Mouse (Mus musculus) kidney, adult 11 months (tissue): ENCODE data around the gene Fam20b.
"Not testable (repeated sequence)": the region's sequence is repeated elsewhere in the genome, so short reads cannot be mapped to it uniquely, and the experiment has no call there.

Experiments
- DNase-seq: peaks from one replicate; pipeline ENCODE4 v3.0.0; 2022

The Fam20b gene

DNA sequence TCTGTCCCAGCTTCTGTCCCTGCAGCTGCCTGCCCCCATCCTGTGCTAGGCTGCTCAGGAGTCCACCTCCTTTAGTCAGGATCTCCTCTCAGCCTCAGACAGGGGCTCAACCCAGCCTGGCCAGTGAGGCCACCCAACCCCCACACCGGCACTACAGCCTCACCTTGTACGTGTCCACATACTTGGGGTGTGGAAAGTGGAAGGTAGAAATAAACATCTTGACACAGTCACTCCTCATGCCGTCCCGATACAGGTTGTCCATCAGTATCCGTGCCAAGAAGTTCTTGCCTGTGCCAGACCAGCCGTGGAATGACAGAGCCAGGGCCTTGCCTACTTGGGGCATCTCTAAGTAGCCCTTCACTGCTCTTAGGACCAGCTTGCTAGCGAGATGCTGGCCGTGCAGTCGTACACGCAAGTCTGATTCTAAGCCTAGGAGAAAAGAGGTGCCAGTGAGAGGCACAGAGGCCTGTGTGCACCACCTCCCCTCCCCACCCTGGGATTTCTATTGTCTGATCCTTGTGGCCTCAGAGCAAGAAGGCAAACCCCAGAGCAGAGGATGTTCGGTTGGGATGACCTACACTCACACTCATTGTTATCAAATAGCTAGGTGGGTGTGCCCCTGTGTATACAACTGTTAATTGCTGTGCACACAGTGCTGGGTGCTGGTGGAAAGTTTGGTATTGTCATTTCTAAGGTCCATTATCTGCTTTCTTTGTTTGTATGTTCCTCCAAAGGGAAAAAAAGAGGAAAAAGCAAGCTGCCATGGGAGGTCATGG, 49.5 kb downstream of the Fam20b start:
- no peak for DNase-seq

DNA sequence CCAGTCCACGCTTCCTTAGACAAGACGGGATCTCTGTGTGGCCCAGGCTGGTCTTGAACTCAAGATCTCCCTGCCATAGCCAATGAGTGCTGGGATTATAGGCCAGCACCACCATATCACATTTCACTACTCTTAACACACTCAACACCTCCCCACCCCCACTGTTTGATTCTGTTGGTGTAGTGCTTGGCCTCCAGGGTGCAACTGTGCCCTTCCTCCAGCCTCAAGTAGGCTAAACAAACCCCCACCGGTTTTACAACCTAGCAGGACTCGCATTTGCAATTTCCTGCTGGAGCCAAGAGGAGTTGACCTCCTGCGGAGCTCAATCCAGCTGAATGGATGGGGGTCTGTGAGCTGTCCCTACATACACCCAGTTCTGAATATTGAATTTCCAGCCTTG, 50.3 kb downstream of the Fam20b start:
- peak; percentile 35 for DNase-seq

DNA sequence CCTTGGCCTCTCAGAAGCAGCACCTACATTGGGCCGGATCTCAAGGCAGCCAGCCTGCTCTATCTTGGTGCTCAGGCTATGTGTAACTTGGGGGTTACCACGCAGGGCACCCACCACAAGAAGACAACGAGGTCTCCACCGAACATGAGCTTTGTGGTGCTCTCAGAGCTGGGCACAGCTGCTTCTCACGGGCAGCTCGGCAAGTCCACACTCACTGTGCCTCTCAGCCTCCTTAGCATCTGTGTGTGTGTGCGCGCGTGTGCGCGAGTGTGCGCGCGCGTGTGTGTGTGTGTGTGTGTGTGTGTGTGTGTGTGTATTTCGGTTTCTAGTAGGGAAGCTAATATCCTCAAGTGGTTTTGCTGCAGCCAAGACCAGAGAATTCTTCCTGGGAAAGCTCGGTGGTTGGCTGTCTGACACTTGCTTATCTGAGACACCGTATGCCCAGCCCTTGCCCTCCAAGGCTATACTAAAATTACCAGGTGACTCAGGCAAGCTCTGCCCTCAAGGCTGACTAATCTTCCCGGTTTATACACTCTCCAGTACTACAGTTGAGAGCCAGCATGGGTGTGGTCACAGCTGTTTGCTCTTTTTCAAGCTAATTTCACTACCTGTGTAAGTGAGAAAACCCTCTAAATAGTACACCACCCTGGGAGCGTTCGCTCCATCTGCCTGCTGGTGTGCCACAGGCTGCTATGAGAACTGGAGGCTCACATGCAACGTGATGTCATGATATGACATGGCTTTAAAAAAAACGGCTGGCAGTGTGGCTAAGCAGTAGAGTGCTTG, 51.6 kb downstream of the Fam20b start:
- no peak for DNase-seq

DNA sequence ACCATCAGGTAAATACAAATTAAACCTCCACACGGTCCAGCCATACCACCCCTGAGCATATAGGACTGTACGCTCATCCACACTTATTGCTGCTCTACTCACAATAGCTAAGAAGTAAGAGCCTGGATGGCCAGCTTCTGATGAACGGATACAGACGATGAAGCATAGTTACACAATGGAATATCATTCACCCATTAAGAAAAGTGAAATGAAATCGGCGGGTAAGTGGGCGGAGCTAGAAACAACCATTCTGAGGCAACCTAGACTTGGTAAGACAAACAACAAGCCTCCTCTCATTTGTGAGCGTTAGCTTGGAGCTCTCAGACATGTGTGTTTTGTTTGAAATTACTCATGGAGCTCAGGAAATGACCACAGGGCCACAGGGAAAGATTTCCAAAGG, 53.1 kb downstream of the Fam20b start:
- DNase-seq, result no peak

DNA sequence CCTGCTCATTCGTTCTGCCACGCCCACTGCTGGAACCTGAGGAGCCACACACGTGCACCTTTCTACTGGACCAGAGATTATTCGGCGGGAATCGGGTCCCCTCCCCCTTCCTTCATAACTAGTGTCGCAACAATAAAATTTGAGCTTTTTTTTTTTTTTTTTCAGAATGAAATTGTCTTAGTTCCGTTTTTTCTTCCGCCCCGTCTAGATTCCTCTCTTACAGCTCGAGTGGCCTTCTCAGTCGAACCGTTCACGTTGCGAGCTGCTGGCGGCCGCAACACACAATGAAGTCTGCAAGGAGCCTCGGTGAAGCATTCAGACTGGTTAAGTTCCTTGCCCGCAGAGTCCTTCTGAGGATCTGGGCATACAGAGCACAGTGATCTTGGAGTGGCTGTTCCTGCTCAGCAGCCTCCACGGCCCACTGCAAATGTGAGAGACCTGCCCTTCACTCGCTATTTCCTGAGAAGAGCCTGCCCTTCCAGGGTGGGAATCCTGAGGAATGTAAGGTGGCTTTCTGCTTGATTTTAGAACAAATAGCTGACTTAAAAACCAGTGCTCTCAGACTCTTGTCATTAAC, 58.1 kb downstream of the Fam20b start:
- DNase-seq, result not testable (repeated sequence)

DNA sequence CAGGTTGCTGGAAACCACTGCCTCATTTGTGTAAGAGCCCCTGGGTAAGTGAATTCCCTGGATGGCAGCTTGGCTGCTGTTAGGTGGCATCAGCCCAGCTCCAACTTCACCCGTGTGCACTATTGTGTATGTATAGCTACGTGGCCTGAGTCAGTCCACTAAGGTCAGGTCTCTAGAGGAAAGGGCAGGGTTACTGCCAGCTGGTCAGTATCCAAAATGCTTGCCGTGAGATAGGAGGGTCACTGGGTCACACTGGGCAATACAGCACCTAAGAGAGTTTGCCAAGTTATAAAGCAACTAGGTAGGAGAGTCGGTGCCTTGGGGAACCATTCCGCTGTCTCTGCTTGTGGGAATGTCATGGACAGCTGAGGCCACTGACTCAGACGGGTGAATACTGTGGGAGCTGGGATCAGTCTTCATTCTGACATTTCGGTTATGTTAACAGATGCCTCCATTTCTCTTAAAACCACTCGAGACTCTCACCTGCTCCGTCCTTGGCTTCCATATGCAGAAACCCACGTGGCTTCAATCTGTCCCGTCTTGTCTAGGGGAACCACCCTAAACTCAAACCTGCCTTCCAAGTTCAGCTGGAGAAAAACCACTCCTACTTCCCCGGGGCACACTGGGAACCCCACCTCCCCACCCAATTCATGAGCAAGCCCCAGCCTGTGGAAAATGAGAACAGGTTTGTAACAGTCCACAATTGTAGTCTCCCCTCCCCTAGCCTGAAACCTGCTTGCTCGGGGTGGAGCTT, 58.8 kb downstream of the Fam20b start:
- no peak for DNase-seq

DNA sequence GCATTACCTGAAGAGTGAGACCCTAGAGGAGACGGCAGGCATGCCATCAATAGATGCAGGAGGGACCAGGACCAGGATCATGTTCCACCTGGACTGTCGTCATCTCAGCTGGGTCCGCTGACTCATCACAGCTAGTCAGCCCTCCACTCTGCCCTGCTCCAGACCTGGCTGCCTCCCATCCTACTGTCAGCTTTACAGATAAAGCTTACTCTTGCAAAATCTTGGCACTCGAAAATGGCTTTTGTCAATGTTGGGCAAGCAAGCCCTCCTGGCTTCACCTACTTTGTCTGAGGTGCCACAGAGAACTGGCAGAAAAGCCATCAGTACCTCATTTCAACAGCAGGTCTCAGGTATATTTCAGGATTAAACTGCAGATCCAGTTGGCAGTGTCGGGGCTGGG, 60.2 kb downstream of the Fam20b start:
- DNase-seq, result no peak

DNA sequence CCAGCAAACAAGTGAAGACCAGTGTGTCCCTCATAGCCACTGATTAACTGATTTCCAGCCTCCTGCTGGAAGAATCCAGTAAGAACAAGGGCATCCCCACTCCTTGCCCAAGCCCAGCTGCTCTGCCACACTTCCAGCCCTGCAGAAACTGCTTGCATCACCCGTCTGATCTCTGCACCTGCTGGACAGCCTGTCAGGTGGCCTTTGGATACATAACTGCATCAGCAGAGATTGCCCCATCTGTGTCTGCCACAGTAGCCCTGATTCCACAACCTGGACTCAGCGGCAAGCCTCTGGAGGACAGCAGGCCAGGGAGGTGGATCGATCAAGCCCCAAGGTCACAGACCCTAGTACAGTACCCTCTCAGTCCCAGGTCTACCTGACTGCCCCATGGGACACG, 61.4 kb downstream of the Fam20b start:
- no peak for DNase-seq

DNA sequence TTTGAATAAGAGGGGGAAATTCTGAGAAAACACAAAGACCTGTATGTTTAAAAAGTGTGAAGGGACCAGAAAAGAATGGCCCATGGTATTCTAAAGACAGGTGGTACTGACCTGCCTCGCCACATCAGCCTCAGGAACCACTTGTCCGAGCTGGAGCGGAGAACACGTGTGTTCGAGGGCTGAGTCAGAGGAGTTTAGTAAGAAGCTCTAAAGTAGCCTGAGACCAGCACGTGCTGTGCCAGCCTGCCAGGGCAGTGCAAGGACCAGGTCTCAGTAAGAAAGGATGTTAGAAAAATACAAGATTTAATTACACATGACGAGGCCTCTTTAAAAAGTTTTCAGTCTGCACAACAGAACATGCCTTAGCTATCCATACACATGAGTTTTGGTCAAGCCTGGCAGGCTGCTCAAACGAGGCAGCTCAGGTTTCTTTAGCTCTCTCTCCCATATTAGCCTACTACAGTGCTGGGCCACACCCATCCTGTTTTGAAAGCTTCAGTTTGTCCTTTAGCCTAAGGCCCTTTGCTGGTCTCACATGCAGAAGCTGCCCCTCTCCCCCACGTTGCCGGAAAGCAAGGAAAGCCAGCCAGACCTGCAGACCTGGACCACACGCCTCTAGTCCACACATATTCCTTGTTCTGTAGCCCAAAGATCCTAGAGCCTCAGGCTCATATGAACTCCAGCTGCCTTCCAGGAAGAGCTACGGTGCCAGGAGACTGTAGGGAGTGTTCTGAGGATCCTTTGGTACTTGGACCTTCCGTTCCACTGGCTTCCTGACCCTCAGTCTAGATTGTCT, 64.0 kb downstream of the Fam20b start:
- DNase-seq, result no peak

DNA sequence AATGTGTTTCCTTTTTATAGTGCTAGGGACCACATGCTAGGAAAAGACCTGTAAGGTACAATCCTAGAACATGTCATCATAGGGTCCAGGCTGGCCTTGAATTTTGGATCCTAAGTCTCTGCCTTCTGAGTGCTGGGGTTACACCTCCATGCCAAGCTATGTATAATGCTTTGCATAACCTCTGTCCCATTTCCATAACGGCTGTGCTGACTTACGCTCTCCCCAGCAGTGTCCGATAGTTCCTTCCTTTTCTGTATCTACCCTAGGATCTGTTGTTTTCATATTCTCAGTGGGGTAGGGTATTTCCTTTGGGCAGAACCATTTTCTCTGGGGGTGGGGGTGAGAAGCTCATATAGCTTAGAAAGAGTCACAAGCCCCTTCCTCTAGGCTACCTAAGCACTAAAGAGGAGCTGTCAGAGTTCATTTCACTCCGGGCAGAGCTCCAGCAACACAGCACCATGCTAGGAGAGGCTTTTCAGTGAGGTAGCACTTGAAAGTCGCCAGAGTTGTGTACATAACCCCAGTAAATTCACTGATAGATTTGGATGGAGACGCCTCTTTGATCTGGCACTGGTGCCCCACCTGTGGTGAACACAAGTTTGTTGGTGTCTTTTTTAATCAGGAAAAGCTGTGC, 66.6 kb downstream of the Fam20b start:
- DNase-seq, result no peak

DNA sequence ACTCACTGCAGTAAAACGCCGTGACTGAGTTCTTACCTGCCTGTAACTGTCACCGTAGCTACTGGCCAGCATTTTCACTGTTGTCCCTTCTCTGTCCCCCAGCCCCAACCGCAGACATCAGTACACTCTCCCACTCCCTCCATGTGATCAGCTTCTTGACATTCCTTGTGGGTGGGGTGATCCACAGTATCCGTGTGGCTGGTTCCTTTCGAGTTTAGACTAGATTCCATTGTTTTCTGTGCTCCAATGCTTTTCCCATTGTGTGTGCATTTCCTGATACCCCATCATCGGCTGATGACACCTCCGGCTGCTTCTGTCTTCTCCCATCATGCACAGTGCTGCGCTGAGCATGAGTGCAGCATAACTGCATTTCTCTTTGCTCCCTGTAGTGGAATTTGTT, 68.3 kb downstream of the Fam20b start:
- DNase-seq, result no peak

DNA sequence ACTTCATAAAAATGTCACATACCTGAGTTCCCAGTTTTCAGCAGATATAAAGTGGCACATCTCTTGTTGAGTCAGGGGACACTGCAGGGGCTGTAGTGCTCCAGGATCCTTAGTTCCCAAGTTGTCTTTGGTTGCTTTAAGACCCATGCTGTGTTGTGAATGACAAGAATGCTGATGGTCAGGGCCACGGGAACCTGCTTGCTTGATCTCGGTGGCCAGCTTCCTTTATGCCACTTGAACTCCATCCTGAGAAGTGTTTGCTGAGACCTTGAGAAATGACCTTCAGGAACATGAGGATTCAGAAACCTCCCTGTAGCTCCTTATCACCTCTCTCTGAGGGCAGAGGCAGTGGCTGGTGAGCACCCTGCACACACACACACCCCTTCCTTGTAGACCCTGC, 70.2 kb downstream of the Fam20b start:
- no peak for DNase-seq

DNA sequence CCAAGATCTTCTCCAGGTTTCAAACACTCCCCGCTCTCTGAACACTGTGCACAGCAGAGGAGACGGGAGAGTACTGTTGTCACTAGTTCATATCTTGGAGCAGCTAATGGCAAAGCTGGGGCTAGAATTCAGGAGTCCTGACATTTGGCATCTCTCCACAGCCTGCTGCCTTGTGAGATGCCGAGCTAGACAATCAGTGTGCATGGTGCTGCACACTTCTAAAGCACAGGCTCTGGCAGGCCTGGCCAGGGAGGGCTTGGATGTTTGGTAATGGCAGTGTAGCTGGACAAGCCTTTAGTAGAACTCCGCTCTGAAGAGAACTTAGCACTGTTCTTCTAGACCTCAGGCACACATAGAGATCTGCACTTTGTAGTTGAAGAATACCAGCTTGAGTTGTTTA, 72.9 kb downstream of the Fam20b start:
- DNase-seq, result no peak

DNA sequence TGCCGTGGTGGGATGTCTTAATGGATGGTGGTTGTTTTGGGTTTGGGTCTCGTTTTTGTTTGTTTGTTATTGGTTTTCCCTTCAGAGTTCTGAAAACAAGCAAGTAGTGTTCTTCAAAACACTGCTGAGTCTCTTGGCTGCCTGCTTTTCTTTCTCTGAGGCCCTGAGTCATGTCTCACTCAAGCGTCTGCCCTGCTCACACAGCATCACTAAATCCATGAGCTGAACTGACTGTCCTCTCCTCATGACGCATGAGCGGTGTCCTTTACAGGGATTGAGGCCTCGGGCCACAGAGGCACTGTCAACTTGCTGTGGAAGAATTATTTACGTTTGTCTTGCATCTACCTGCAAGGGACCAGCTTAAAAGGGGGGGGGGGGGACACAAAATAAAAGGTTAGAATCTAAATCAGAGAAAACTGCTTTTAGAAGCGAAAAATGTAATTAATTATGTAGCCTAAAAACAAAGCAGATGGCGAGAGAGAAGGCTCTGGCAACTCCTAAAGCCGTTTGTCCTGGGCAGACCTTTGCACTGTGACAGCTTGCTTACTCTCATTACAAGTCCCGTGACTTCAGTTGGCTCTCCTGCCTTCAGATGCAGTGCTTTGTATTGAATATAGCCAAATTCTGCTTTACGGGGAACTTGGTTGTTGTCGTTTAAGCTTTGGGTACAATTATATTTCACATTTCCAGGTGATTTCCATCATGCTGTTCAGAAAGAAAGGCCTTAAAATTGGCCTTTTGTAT, 73.9 kb downstream of the Fam20b start:
- no peak for DNase-seq

DNA sequence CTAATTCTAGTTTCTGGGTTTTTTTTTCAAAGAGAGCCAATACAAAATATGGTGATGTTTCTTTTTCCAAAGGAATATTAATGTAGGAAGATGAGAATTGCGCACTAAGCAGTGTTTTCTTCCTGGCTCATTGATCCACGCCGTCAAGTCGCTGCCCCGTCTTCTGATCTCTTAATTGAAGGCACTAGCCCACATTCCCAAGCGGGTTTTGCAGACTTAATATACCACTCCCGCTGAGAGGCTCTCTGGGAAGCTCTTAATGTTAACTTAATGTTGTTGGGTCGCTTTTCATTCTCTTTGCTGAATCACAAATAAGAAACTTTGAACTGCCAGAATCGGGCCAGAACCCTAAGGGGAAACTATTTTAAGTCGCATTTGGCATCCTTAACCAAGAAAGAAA, 74.8 kb downstream of the Fam20b start:
- DNase-seq, result no peak

DNA sequence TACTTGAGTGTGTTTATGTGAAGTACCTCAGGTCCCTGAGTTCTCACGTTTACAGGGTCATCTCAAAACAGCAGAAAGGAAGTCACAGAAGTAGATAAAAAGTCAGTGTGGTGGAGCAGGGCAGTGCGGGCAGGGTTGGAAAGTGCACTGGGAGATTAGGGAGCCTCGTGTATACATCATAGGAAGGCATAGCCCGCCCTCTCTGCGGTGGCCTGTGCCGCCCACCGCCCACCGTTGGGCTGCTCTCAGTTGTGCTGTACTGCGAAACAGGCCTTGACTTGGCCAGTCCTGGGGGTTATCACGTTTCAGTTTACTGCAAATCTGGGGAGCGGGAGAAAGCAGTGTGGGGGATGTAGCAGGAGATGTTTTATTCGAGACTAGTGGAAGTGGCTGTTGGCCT, 76.1 kb downstream of the Fam20b start:
- DNase-seq, result no peak

DNA sequence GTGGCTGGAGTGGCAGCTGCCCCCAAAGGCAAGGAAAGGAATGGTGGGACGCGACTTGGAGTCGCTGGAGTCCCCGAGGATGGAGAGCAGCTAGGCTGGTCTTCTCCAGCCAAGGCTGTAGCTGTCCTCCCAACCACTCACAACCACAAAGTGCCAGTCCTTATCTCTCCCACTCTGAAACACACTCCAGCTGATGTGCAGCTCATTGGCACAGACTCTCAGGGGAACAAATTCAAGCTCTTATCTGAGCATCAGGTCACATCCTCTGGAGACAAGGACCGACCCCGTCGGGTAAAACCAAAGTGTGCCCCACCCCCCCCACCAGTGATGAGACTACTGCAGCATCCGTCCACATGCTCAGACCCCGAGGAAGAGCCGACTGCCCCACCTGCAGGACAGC, 77.1 kb downstream of the Fam20b start:
- no peak for DNase-seq

DNA sequence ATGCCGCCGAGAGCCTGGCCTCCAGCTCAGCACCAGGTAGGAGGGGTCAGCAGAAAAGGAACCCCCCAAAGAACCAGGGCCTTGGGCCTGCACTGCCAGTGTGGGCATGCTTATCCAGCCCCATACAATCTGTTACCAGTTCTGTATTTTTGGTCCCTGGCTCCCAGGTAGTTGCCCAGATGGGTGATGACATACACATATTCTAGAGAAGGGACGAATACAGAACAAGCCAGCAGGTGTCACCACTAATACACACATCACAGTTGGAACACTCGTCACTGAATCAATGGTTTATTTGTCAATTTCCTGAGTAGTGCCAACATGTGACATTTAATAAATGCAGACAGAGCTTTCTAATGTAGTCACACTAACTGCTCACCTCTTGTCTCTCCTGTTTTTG, 78.3 kb downstream of the Fam20b start:
- DNase-seq, result no peak

DNA sequence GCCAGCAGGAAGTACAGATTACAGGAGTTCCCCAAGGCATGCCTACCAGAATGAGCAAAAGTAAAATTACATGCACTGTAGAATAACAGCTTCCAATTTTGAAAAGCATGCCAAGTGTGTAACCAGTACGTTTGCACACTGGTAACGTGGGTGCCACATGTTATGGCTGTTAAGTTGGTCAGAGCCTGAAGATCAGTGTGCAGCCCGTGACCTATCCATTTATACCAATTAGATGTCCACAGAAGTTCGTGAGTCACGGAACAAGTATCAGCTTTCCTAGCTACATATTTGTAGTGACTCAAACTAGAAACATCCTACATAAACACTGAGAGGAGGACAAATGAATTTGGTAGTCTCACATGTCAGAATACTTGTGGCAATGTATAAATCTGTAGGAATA, 79.4 kb downstream of the Fam20b start:
- no peak for DNase-seq

DNA sequence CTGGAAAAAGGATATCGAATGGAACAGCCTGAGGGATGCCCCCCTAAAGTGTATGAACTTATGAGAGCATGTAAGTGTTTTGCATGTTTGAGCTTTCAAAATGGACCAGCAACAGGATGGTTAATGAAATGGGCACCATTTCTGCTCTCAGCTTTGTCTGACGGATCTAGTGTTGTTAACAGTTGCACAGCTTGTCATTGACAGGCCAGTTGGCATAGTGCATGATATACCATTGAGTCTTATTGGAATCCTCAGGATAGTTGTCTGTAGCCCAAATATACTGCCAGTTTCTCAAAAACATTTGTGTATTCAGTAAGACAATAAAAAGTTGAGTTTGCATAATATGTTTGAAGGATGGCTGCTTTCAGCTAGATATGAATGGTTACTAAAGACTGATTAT, 83.7 kb downstream of the Fam20b start:
- no peak for DNase-seq

DNA sequence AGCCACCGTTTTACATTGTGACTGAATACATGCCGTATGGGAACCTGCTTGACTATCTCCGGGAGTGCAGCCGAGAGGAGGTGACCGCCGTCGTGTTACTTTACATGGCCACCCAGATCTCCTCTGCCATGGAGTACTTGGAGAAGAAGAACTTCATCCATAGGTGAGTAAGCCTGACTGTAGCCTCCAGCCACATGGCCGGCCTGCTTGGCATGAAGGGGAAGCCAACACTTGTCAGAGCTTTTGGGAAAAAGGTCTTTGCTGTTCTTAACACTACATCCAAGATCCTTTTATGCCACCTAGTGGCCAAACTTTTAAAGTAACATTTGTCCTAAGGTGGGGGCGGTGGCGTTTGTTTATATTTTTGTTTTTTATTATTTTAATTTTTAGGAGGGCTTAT, 85.8 kb downstream of the Fam20b start:
- DNase-seq, result no peak
